Mouse (Mus musculus): ENCODE results near the gene Sod3. TPM values are rescaled to one million over a fixed set of nuclear protein-coding genes. Genes with fewer than 3 reads are reported as not detected.

Sod3 gene
- 0.14 and 0.32 TPM in 2 replicates for polyA plus RNA-seq (2015; fragmentation: Nextera tagmentation; extraction: Ambion mirVana)

- Histone ChIP-seq H3K27ac (no peak within 1 kb of the TSS), H3K4me3 (no peak within 1 kb of the TSS), H3K4me1 (peaks cover 34% of the 10 kb centered on the region), H3K4me2 (no peak within 1 kb of the TSS), H3K9me3 (no peaks in the 10 kb centered on the region), H3K27me3 (peaks cover 18% of the 10 kb centered on the region), H3K36me3 (no peaks in the 10 kb centered on the region), H3K9ac (no peak within 1 kb of the TSS)
- 21% methylated on average over 11 of the region's 11 CpGs for WGBS
- no peak for ATAC-seq (ENCODE audit: insufficient number of reproducible peaks, insufficient read depth, low FRiP score, low TSS enrichment, low read depth)
These were observed at the start of gene Sod3 for GRCm38 (mm10) chr5:52363468-52364150. Sod3 (plus strand) TSS chr5:52363791.

DNA sequence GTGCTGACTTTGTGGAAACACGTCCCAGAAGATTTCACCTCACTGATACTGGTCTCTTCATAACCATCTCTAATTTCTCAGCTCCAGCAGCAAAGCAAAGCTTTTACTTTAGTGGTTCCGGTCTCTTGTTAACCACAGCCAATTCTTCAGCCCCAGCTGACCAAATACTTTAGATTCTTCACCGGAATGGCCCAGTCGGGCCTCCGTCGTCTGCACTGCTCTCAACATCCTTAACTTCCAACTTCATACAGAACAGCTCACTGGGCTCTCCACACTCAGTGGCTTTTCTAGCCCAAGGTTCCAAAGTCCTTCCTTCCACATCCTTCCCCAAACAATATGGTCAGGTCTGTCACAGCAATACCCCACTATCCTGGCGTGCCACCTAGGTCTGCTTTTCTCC lies 46.7 kb upstream of the Sod3 start:
- WGBS: 85% methylated on average over 7 of the region's 7 CpGs

GRCm38 (mm10) chr5:52319499-52319898 lies 44.1 kb upstream of the Sod3 start:
- Histone ChIP-seq H3K4me3 (no peak overlapping the region), H3K27ac (no peak overlapping the region), H3K27me3 (no peaks in the 10 kb centered on the region), H3K4me1 (no peaks in the 10 kb centered on the region), H3K9ac (no peak overlapping the region), H3K9me3 (no peaks in the 10 kb centered on the region), H3K36me3 (no peaks in the 10 kb centered on the region), H3K4me2 (no peak overlapping the region)
- no peak for ATAC-seq (ENCODE audit: insufficient number of reproducible peaks, insufficient read depth, low FRiP score, low TSS enrichment, low read depth)
- 46% methylated on average over 8 of the region's 8 CpGs for WGBS

More for the DNA sequence above, 46.7 kb upstream of the Sod3 start:
- no peak overlapping the region for H3K9ac ChIP-seq
- H3K4me2 ChIP-seq: no peak overlapping the region
- no peaks in the 10 kb centered on the region for H3K27me3 ChIP-seq
- no peak overlapping the region for H3K27ac ChIP-seq
- H3K4me1 ChIP-seq: no peaks in the 10 kb centered on the region
- no peak for ATAC-seq (ENCODE audit: insufficient number of reproducible peaks, insufficient read depth, low FRiP score, low TSS enrichment, low read depth)
- H3K9me3 ChIP-seq: no peaks in the 10 kb centered on the region
- H3K4me3 ChIP-seq: no peak overlapping the region
- no peaks in the 10 kb centered on the region for H3K36me3 ChIP-seq

GRCm38 (mm10) chr5:52332120-52332519 lies 31.5 kb upstream of the Sod3 start:
- WGBS: 48% methylated on average over 8 of the region's 8 CpGs
- no peak for ATAC-seq (ENCODE audit: insufficient number of reproducible peaks, insufficient read depth, low FRiP score, low TSS enrichment, low read depth)

DNA sequence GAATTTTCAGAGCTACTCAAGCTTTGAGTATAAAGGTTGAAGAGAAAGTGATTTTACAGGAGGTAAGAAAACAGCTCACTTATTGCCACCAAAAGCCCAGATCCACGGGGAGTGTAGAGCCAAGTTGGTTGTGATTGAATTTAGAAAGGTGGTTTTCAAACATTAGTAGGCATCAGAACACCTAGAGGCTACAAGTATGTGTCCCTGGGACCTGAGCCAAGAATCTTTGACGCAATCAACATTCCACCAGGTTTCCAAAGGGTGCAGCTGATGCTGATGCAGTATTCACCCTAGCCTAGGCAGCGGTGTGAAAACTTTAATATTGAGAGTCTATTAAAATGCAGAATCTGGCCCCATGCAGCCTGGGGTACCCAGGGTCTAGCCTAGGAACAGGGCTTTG lies 28.0 kb upstream of the Sod3 start:
- H3K4me1 ChIP-seq: 0 out of 2 replicates have a peak, but pooled peaks cover 5% of the 10 kb centered on the region
- H3K36me3 ChIP-seq: no peaks in the 10 kb centered on the region
- no peak overlapping the region for H3K4me3 ChIP-seq
- no peaks in the 10 kb centered on the region for H3K27me3 ChIP-seq
- H3K27ac ChIP-seq: no peak overlapping the region
- 0 out of 2 replicates have a peak, but pooled peaks cover 3% of the 10 kb centered on the region for H3K9me3 ChIP-seq
- no peak for ATAC-seq (ENCODE audit: insufficient number of reproducible peaks, insufficient read depth, low FRiP score, low TSS enrichment, low read depth)
- 69% methylated on average over 3 of the region's 3 CpGs for WGBS
- no peak overlapping the region for H3K4me2 ChIP-seq
- H3K9ac ChIP-seq: no peak overlapping the region

More at GRCm38 (mm10) chr5:52332120-52332519, 31.5 kb upstream of the Sod3 start:
- H3K36me3 ChIP-seq: no peaks in the 10 kb centered on the region
- no peak overlapping the region for H3K9ac ChIP-seq
- H3K27me3 ChIP-seq: no peaks in the 10 kb centered on the region
- H3K9me3 ChIP-seq: no peaks in the 10 kb centered on the region
- no peaks in the 10 kb centered on the region for H3K4me1 ChIP-seq
- H3K4me3 ChIP-seq: no peak overlapping the region
- no peak overlapping the region for H3K4me2 ChIP-seq
- no peak overlapping the region for H3K27ac ChIP-seq

- Histone ChIP-seq H3K9me3 (0 out of 2 replicates have a peak, but pooled peaks cover 3% of the 10 kb centered on the region), H3K4me3 (no peak overlapping the region), H3K36me3 (no peaks in the 10 kb centered on the region), H3K4me1 (0 out of 2 replicates have a peak, but pooled peaks cover 5% of the 10 kb centered on the region), H3K27ac (no peak overlapping the region), H3K4me2 (no peak overlapping the region), H3K27me3 (no peaks in the 10 kb centered on the region), H3K9ac (no peak overlapping the region)
- 85% methylated on average over 2 of the region's 2 CpGs for WGBS
- ATAC-seq (ENCODE audit: insufficient number of reproducible peaks, insufficient read depth, low FRiP score, low TSS enrichment, low read depth): no peak
These were observed 24.5 kb upstream of the Sod3 start for GRCm38 (mm10) chr5:52339134-52339533.

DNA sequence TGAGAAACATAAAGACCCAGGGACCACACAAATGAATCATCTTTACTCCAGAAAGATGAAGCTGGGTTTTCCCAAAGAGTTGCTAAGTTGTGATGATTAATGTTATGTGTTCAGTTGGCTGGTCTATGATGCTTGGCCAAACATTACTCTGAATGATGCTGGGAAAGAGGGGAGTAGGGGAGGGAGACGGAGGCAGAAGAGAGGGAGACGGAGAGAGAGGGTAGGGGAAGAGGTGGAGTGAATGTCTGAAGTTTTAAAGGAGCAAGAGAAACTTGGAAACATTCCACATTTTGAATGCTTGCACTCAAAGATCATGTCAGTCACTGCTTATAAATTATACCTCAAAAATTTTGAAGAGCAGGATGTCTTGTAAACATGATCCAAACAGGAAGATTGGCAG lies 16.7 kb upstream of the Sod3 start:
- Histone ChIP-seq H3K4me3 (no peak overlapping the region), H3K4me1 (0 out of 2 replicates have a peak, but pooled peaks cover 2% of the 10 kb centered on the region), H3K27ac (no peak overlapping the region), H3K9me3 (no peaks in the 10 kb centered on the region), H3K36me3 (no peaks in the 10 kb centered on the region), H3K9ac (no peak overlapping the region), H3K4me2 (no peak overlapping the region), H3K27me3 (no peaks in the 10 kb centered on the region; the same call in 1 of the 2 replicates)
- no peak for ATAC-seq (ENCODE audit: insufficient number of reproducible peaks, insufficient read depth, low FRiP score, low TSS enrichment, low read depth)
- WGBS: 61% methylated on average over 2 of the region's 2 CpGs

DNA sequence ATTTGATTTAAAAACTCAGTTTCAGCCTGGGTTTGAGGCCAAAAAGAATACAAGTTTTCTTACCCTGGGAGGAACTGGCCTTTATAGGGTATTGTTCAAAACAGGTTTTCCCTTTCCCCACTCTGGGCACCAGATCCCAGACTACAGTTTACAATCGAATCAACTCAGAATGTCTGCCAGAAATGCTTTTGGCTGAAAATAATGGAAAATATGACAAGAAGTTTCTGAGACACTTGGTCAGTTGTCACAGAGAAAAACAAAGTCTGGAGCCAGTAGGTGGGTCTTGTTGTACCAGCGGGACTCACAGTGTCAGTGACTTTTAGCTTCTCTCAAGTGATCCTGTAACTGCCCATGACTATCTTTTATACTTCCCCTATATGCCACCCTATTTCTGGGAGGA lies 13.1 kb upstream of the Sod3 start:
- 72% methylated on average over 2 of the region's 2 CpGs for WGBS
- H3K9ac ChIP-seq: no peak overlapping the region
- no peak overlapping the region for H3K4me2 ChIP-seq
- 0 out of 2 replicates have a peak, but pooled peaks cover 3% of the 10 kb centered on the region for H3K4me1 ChIP-seq
- ATAC-seq (ENCODE audit: insufficient number of reproducible peaks, insufficient read depth, low FRiP score, low TSS enrichment, low read depth): no peak
- no peaks in the 10 kb centered on the region for H3K9me3 ChIP-seq
- no peak overlapping the region for H3K27ac ChIP-seq
- no peaks in the 10 kb centered on the region for H3K27me3 ChIP-seq
- H3K4me3 ChIP-seq: no peak overlapping the region
- no peaks in the 10 kb centered on the region for H3K36me3 ChIP-seq

DNA sequence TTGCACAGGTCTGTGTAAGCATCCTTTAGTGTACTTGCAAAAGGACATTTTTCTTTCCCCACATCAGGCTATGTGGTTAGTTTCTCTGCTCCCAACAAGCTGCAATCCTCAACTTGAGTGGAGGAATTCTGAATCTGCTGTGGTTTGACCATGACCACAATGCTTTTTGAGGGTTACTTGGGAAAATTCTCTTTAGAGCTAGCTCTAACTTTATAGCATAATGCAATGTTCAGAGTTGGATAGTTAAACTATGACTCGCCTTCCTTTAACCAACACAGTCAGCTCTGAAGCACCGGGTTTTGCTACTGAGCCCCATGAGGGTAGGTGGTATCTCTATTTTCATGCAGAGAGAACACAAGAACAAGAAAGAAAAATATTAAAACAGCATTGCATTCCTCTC lies 12.0 kb upstream of the Sod3 start:
- H3K9me3 ChIP-seq: no peaks in the 10 kb centered on the region
- H3K36me3 ChIP-seq: no peaks in the 10 kb centered on the region
- no peak overlapping the region; the same call in 1 of the 2 replicates for H3K27ac ChIP-seq
- 66% methylated on average over 2 of the region's 2 CpGs for WGBS
- no peak overlapping the region for H3K9ac ChIP-seq
- no peaks in the 10 kb centered on the region for H3K27me3 ChIP-seq
- no peak overlapping the region for H3K4me3 ChIP-seq
- H3K4me1 ChIP-seq: 0 out of 2 replicates have a peak, but pooled peaks cover 3% of the 10 kb centered on the region
- ATAC-seq (ENCODE audit: insufficient number of reproducible peaks, insufficient read depth, low FRiP score, low TSS enrichment, low read depth): no peak
- no peak overlapping the region for H3K4me2 ChIP-seq

DNA sequence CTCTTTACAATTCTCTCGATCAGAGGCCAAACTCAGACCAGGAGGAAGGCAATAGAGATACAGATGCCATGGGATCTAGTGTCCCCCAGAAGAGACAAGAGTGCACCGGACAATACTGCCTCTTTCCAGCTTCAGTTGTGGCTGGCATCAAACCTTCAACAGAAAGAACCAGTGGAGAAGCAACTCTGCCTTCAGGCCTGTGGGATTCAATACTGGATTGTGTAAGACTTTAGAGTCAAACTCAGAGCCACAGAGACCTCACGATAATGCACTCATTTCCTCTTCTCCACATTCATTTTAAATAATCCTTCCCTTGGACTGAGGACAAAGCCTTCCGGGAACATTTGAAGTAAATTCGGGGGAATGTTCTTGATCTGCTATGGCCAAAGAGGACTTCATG lies 10.9 kb upstream of the Sod3 start:
- H3K4me1 ChIP-seq: 0 out of 2 replicates have a peak, but pooled peaks cover 3% of the 10 kb centered on the region
- no peaks in the 10 kb centered on the region for H3K27me3 ChIP-seq
- H3K27ac ChIP-seq: no peak overlapping the region
- no peak overlapping the region for H3K9ac ChIP-seq
- no peak for ATAC-seq (ENCODE audit: insufficient number of reproducible peaks, insufficient read depth, low FRiP score, low TSS enrichment, low read depth)
- no peak overlapping the region for H3K4me2 ChIP-seq
- no peaks in the 10 kb centered on the region for H3K9me3 ChIP-seq
- H3K4me3 ChIP-seq: no peak overlapping the region
- 84% methylated on average over 5 of the region's 5 CpGs for WGBS
- no peaks in the 10 kb centered on the region for H3K36me3 ChIP-seq

GRCm38 (mm10) chr5:52354441-52354840 lies 9.2 kb upstream of the Sod3 start:
- 81% methylated on average over 4 of the region's 4 CpGs for WGBS
- peaks cover 3% of the 10 kb centered on the region; the same call in 1 of the 2 replicates for H3K4me1 ChIP-seq
- H3K27ac ChIP-seq: no peak overlapping the region
- H3K9me3 ChIP-seq: no peaks in the 10 kb centered on the region
- H3K4me3 ChIP-seq: no peak overlapping the region
- H3K36me3 ChIP-seq: no peaks in the 10 kb centered on the region
- ATAC-seq (ENCODE audit: insufficient number of reproducible peaks, insufficient read depth, low FRiP score, low TSS enrichment, low read depth): no peak
- H3K9ac ChIP-seq: no peak overlapping the region
- H3K4me2 ChIP-seq: no peak overlapping the region
- H3K27me3 ChIP-seq: no peaks in the 10 kb centered on the region

DNA sequence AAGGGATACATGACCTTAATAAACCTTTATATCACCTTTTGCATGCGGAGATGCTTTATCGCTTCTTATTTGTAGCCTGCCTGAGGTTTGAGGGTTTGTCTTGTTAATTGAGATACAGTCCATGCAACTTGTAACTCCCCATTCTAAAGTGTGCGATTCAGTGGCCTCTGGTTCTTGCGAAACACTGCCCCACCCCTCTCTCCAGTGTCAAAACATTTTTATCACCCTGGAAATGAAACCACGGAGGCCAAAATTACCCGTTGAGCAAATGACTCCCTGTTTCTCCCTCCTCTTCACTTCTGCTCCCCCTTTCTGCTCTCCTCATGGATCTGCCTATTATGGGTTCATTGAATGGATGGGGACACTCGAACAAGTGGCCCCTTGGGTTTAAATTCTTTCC lies 8.0 kb upstream of the Sod3 start:
- Histone ChIP-seq H3K9me3 (no peaks in the 10 kb centered on the region), H3K4me3 (no peak overlapping the region), H3K4me2 (no peak overlapping the region), H3K27ac (no peak overlapping the region), H3K4me1 (peaks cover 15% of the 10 kb centered on the region), H3K9ac (no peak overlapping the region), H3K36me3 (no peaks in the 10 kb centered on the region), H3K27me3 (no peaks in the 10 kb centered on the region)
- ATAC-seq (ENCODE audit: insufficient number of reproducible peaks, insufficient read depth, low FRiP score, low TSS enrichment, low read depth): no peak
- WGBS: 86% methylated on average over 7 of the region's 7 CpGs
